Mouse (Mus musculus) forebrain, embryonic 16.5 days (tissue): ENCODE measurements around the gene Lrp1. TPM values are rescaled to one million over a fixed set of nuclear protein-coding genes. Genes with fewer than 3 reads are reported as not detected.

Experiments
- ATAC-seq: fragments of 200-750 bp; cut with Nextera tagmentation; 2 replicates; pipeline ENCODE4 v1.8.0; 2017; ENCODE audit warnings: mild to moderate bottlenecking, moderate library complexity
- H3K27ac ChIP-seq: fragments of 300-500 bp; sonication (generic); 2 replicates; pipeline ENCODE4 v1.5.1; 2014; ENCODE audit warnings: low read length, control low read depth
- H3K27me3 ChIP-seq: fragments of 300-500 bp; sonication (generic); replicated peaks from 2 replicates; pipeline ENCODE4 v1.6.1; 2014; ENCODE audit warnings: low read length; ENCODE audit not compliant: control insufficient read depth, insufficient read depth
- H3K36me3 ChIP-seq: fragments of 300-500 bp; sonication (generic); 2 replicates; pipeline ENCODE4 v1.6.1; 2014; ENCODE audit not compliant: control insufficient read depth, insufficient read depth
- H3K4me1 ChIP-seq: fragments of 300-500 bp; sonication (generic); replicated peaks from 2 replicates; pipeline ENCODE4 v1.6.1; 2014; ENCODE audit warnings: low read length; ENCODE audit not compliant: control insufficient read depth, insufficient read depth
- H3K4me2 ChIP-seq: fragments of 300-500 bp; sonication (generic); 2 replicates; pipeline ENCODE4 v1.6.1; 2014; ENCODE audit warnings: mild to moderate bottlenecking, low read length, control low read depth
- H3K4me3 ChIP-seq: fragments of 300-500 bp; sonication (generic); replicated peaks from 2 replicates; pipeline ENCODE4 v1.5.1; 2014; ENCODE audit warnings: mild to moderate bottlenecking, low read length, control low read depth
- H3K9ac ChIP-seq: fragments of 300-500 bp; sonication (generic); replicated peaks from 2 replicates; pipeline ENCODE4 v1.6.1; 2014; ENCODE audit warnings: low read depth, low read length, control low read depth
- H3K9me3 ChIP-seq: fragments of 300-500 bp; sonication (generic); 2 replicates; pipeline ENCODE4 v1.6.1; 2016; ENCODE audit warnings: low read length; ENCODE audit not compliant: control insufficient read depth
- WGBS: fragments of 180-500 bp; shearing (Covaris S2); extraction: QIAGEN DNeasy Blood & Tissue Kit; methylation state at CpG from one replicate; pipeline ENCODE4 v1.1.7; 2014; 5-methylcytosine and 5-hydroxymethylcytosine counted together
- polyA plus RNA-seq: library from polyadenylated mRNA; unstranded; fragments of >200 nt; fragmentation: Nextera tagmentation; extraction: Ambion mirVana; gene quantifications from 2 replicates; pipeline ENCODE4 v1.2.1, GENCODE M21; 2015

Lrp1 gene
- polyA plus RNA-seq, 1 experiment from 2014 or later = 117 TPM

GRCm38 (mm10) chr10:127492118-127492517 is 128.8 kb downstream of the Lrp1 start:
- no peaks in the 10 kb centered on the region for H3K27me3 ChIP-seq
- H3K4me2 ChIP-seq = no peak overlapping the region
- H3K4me1 ChIP-seq = 0 out of 2 replicates have a peak, but pooled peaks cover 2% of the 10 kb centered on the region
- 92% methylated on average over 3 of the region's 3 CpGs for WGBS
- no peaks in the 10 kb centered on the region for H3K9me3 ChIP-seq
- H3K27ac ChIP-seq = no peak overlapping the region
- no peak for ATAC-seq
- H3K4me3 ChIP-seq = no peak overlapping the region
- H3K9ac ChIP-seq = no peak overlapping the region
- H3K36me3 ChIP-seq = peaks cover 33% of the 10 kb centered on the region

- WGBS = 67% methylated on average over 8 of the region's 8 CpGs
- ATAC-seq = no peak
- H3K27ac ChIP-seq = no peak overlapping the region
- H3K9ac ChIP-seq = no peak overlapping the region
- no peaks in the 10 kb centered on the region for H3K9me3 ChIP-seq
- no peak overlapping the region for H3K4me3 ChIP-seq
- peaks cover 28% of the 10 kb centered on the region for H3K36me3 ChIP-seq
- H3K4me2 ChIP-seq = no peak overlapping the region
- no peaks in the 10 kb centered on the region for H3K27me3 ChIP-seq
- 0 out of 2 replicates have a peak, but pooled peaks cover 2% of the 10 kb centered on the region for H3K4me1 ChIP-seq
These were observed 129.8 kb downstream of the Lrp1 start for GRCm38 (mm10) chr10:127491128-127491512.

GRCm38 (mm10) chr10:127490160-127491127 is 130.5 kb downstream of the Lrp1 start:
- WGBS = 79% methylated on average over 18 of the region's 18 CpGs
- H3K27ac ChIP-seq = no peak overlapping the region
- H3K4me2 ChIP-seq = no peak overlapping the region
- ATAC-seq = no peak
- no peak overlapping the region for H3K4me3 ChIP-seq
- no peaks in the 10 kb centered on the region for H3K9me3 ChIP-seq
- H3K27me3 ChIP-seq = no peaks in the 10 kb centered on the region
- H3K36me3 ChIP-seq = peaks cover 24% of the 10 kb centered on the region
- H3K4me1 ChIP-seq = 0 out of 2 replicates have a peak, but pooled peaks cover 2% of the 10 kb centered on the region
- no peak overlapping the region for H3K9ac ChIP-seq

- no peak overlapping the region for H3K4me2 ChIP-seq
- WGBS = 80% methylated on average over 7 of the region's 7 CpGs
These were observed 132.1 kb downstream of the Lrp1 start for GRCm38 (mm10) chr10:127488856-127489255.

More at GRCm38 (mm10) chr10:127488856-127489255, 132.1 kb downstream of the Lrp1 start:
- no peak overlapping the region for H3K27ac ChIP-seq
- no peak overlapping the region for H3K4me3 ChIP-seq
- H3K9me3 ChIP-seq = no peaks in the 10 kb centered on the region
- no peaks in the 10 kb centered on the region for H3K27me3 ChIP-seq
- peaks cover 21% of the 10 kb centered on the region for H3K36me3 ChIP-seq
- ATAC-seq = no peak
- no peak overlapping the region for H3K9ac ChIP-seq
- H3K4me1 ChIP-seq = 0 out of 2 replicates have a peak, but pooled peaks cover 2% of the 10 kb centered on the region

Other genes starting within 250 kb of the Lrp1 start
- 37.5 and 39.7 TPM in 2 replicates for gene R3hdm2, start 240.8 kb downstream of the Lrp1 start, polyA plus RNA-seq
- 0.98 and 1.8 TPM in 2 replicates for gene Stac3, start 119.5 kb downstream of the Lrp1 start, polyA plus RNA-seq
- 17.6 and 21.3 TPM in 2 replicates for gene Ndufa4l2, start 106.2 kb downstream of the Lrp1 start, polyA plus RNA-seq
- gene Shmt2, start 98.7 kb downstream of the Lrp1 start, polyA plus RNA-seq = 78.9 and 80.4 TPM in 2 replicates
- 32.5 and 36.0 TPM in 2 replicates for gene Nxph4, start 86.6 kb downstream of the Lrp1 start, polyA plus RNA-seq
- gene Stat6, start 21.8 kb upstream of the Lrp1 start, polyA plus RNA-seq = 4.3 and 5.1 TPM in 2 replicates
- gene Nemp1, start 45.8 kb upstream of the Lrp1 start, polyA plus RNA-seq = 5.7 and 7.0 TPM in 2 replicates
- 3.9 and 4.5 TPM in 2 replicates for gene Nab2, start 47.4 kb upstream of the Lrp1 start, polyA plus RNA-seq
- 1.1 and 1.3 TPM in 2 replicates for gene Myo1a, start 84.0 kb upstream of the Lrp1 start, polyA plus RNA-seq
- 6.2 and 7.6 TPM in 2 replicates for gene Tac2, start 103.3 kb upstream of the Lrp1 start, polyA plus RNA-seq
- gene Zbtb39, start 118.4 kb upstream of the Lrp1 start, polyA plus RNA-seq = 3.4 and 3.5 TPM in 2 replicates
- 0.87 and 0.99 TPM in 2 replicates for gene Gpr182, start 130.6 kb upstream of the Lrp1 start, polyA plus RNA-seq
- gene Rdh1, start 138.6 kb upstream of the Lrp1 start, polyA plus RNA-seq = not detected in 2 replicates
- not detected in 2 replicates for gene Rdh16f1, start 138.6 kb upstream of the Lrp1 start, polyA plus RNA-seq
- 0.32 and 0.35 TPM in 2 replicates for gene Rdh9, start 155.2 kb upstream of the Lrp1 start, polyA plus RNA-seq
- gene Rdh16, start 180.0 kb upstream of the Lrp1 start, polyA plus RNA-seq = not detected in 2 replicates
- gene Rdh19, start 228.8 kb upstream of the Lrp1 start, polyA plus RNA-seq = not detected in 2 replicates
- not detected in 2 replicates for gene Rdh16f2, start 245.3 kb upstream of the Lrp1 start, polyA plus RNA-seq